Mouse (Mus musculus): Measurements from ENCODE around the gene Ppp4r3a. TPM values are rescaled to one million over a fixed set of nuclear protein-coding genes. Genes with fewer than 3 reads are reported as not detected.

Ppp4r3a gene
- polyA plus RNA-seq, 1 experiment from 2014 or later: 66.6 TPM

GRCm38 (mm10) chr12:101084237-101084636 is 735 bp upstream of the Ppp4r3a start:
- peak overlapping the region; percentile 99 for H3K27ac ChIP-seq
- H3K36me3 ChIP-seq: no peaks in the 10 kb centered on the region
- 20% methylated on average over 4 of the region's 4 CpGs for WGBS
- H3K27me3 ChIP-seq: no peaks in the 10 kb centered on the region
- H3K4me2 ChIP-seq (replicated peaks): peak overlapping the region; percentile 58
- H3K9ac ChIP-seq: peak overlapping the region; percentile 98
- H3K4me3 ChIP-seq: peak overlapping the region; percentile 100
- no peaks in the 10 kb centered on the region for H3K9me3 ChIP-seq
- no peak for ATAC-seq (ENCODE audit: insufficient number of reproducible peaks, insufficient read depth, low FRiP score, low TSS enrichment)
- peaks cover 18% of the 10 kb centered on the region; the same call in 1 of the 2 replicates for H3K4me1 ChIP-seq

- ATAC-seq (ENCODE audit: insufficient number of reproducible peaks, insufficient read depth, low FRiP score, low TSS enrichment): peak; percentile 58
- no peaks in the 10 kb centered on the region for H3K9me3 ChIP-seq
- H3K4me3 ChIP-seq: peak overlapping the region; percentile 100
- no peaks in the 10 kb centered on the region for H3K36me3 ChIP-seq
- H3K27ac ChIP-seq: peak overlapping the region; percentile 99
- H3K4me2 ChIP-seq (replicated peaks): peak overlapping the region; percentile 58
- peaks cover 18% of the 10 kb centered on the region; the same call in 1 of the 2 replicates for H3K4me1 ChIP-seq
- H3K27me3 ChIP-seq: no peaks in the 10 kb centered on the region
- WGBS: under 1% methylated on average over 23 of the region's 23 CpGs
- H3K9ac ChIP-seq: peak overlapping the region; percentile 98
Measured at GRCm38 (mm10) chr12:101083839-101084195, 315 bp upstream of the Ppp4r3a start.

- Histone ChIP-seq H3K9me3 (no peaks in the 10 kb centered on the region), H3K9ac (peak overlapping the region; percentile 98), H3K27ac (peak overlapping the region; percentile 99), H3K36me3 (no peaks in the 10 kb centered on the region; the same call in 1 of the 2 replicates), H3K27me3 (no peaks in the 10 kb centered on the region), H3K4me1 (peaks cover 18% of the 10 kb centered on the region; the same call in 1 of the 2 replicates), H3K4me3 (peak overlapping the region; percentile 100), H3K4me2 (replicated peaks) (peak overlapping the region; percentile 84)
- under 1% methylated on average over 69 of the region's 69 CpGs for WGBS
- ATAC-seq (ENCODE audit: insufficient number of reproducible peaks, insufficient read depth, low FRiP score, low TSS enrichment): 0 out of 2 replicates have a peak, but pooled peaks have one; percentile 29
Measured at GRCm38 (mm10) chr12:101082296-101083075, 1.0 kb downstream of the Ppp4r3a start.

GRCm38 (mm10) chr12:101077955-101078354 is 5.5 kb downstream of the Ppp4r3a start:
- H3K36me3 ChIP-seq: peaks cover 12% of the 10 kb centered on the region; the same call in 1 of the 2 replicates
- peaks cover 11% of the 10 kb centered on the region; the same call in 1 of the 2 replicates for H3K4me1 ChIP-seq
- no peak for ATAC-seq (ENCODE audit: insufficient number of reproducible peaks, insufficient read depth, low FRiP score, low TSS enrichment)

GRCm38 (mm10) chr12:101075433-101075832 is 8.1 kb downstream of the Ppp4r3a start:
- peaks cover 12% of the 10 kb centered on the region; the same call in 1 of the 2 replicates for H3K36me3 ChIP-seq
- WGBS: 75% methylated on average over 3 of the region's 3 CpGs

More at GRCm38 (mm10) chr12:101077955-101078354, 5.5 kb downstream of the Ppp4r3a start:
- no peak overlapping the region for H3K4me3 ChIP-seq
- H3K9ac ChIP-seq: no peak overlapping the region
- H3K4me2 ChIP-seq (replicated peaks): no peak overlapping the region
- no peaks in the 10 kb centered on the region for H3K27me3 ChIP-seq
- H3K9me3 ChIP-seq: no peaks in the 10 kb centered on the region
- no peak overlapping the region for H3K27ac ChIP-seq

GRCm38 (mm10) chr12:101074821-101075429 is 8.6 kb downstream of the Ppp4r3a start:
- H3K4me2 ChIP-seq (replicated peaks): no peak overlapping the region
- WGBS: 92% methylated on average over 4 of the region's 4 CpGs

More at GRCm38 (mm10) chr12:101075433-101075832, 8.1 kb downstream of the Ppp4r3a start:
- Histone ChIP-seq H3K9me3 (no peaks in the 10 kb centered on the region), H3K27me3 (no peaks in the 10 kb centered on the region), H3K4me2 (replicated peaks) (no peak overlapping the region), H3K4me3 (no peak overlapping the region), H3K27ac (no peak overlapping the region), H3K4me1 (0 out of 2 replicates have a peak, but pooled peaks cover 4% of the 10 kb centered on the region), H3K9ac (no peak overlapping the region)
- ATAC-seq (ENCODE audit: insufficient number of reproducible peaks, insufficient read depth, low FRiP score, low TSS enrichment): no peak

GRCm38 (mm10) chr12:101069813-101070212 is 13.7 kb downstream of the Ppp4r3a start:
- H3K27me3 ChIP-seq: no peaks in the 10 kb centered on the region
- H3K4me3 ChIP-seq: no peak overlapping the region
- 92% methylated on average over 1 of the region's 1 CpGs for WGBS
- H3K9ac ChIP-seq: no peak overlapping the region
- no peak for ATAC-seq (ENCODE audit: insufficient number of reproducible peaks, insufficient read depth, low FRiP score, low TSS enrichment)
- peaks cover 21% of the 10 kb centered on the region for H3K36me3 ChIP-seq
- H3K27ac ChIP-seq: no peak overlapping the region
- no peaks in the 10 kb centered on the region for H3K4me1 ChIP-seq
- no peak overlapping the region for H3K4me2 ChIP-seq (replicated peaks)
- no peaks in the 10 kb centered on the region for H3K9me3 ChIP-seq

More at GRCm38 (mm10) chr12:101074821-101075429, 8.6 kb downstream of the Ppp4r3a start:
- Histone ChIP-seq H3K9me3 (no peaks in the 10 kb centered on the region), H3K4me1 (no peaks in the 10 kb centered on the region), H3K36me3 (peaks cover 12% of the 10 kb centered on the region; the same call in 1 of the 2 replicates), H3K27me3 (no peaks in the 10 kb centered on the region), H3K9ac (no peak overlapping the region), H3K4me3 (no peak overlapping the region), H3K27ac (no peak overlapping the region)
- ATAC-seq (ENCODE audit: insufficient number of reproducible peaks, insufficient read depth, low FRiP score, low TSS enrichment): no peak

- no peaks in the 10 kb centered on the region for H3K27me3 ChIP-seq
- H3K9ac ChIP-seq: no peak overlapping the region
- H3K4me3 ChIP-seq: no peak overlapping the region
- H3K36me3 ChIP-seq: peaks cover 52% of the 10 kb centered on the region
- ATAC-seq (ENCODE audit: insufficient number of reproducible peaks, insufficient read depth, low FRiP score, low TSS enrichment): no peak
- WGBS: 94% methylated on average over 1 of the region's 1 CpGs
- no peak overlapping the region for H3K27ac ChIP-seq
- no peaks in the 10 kb centered on the region for H3K4me1 ChIP-seq
- no peaks in the 10 kb centered on the region for H3K9me3 ChIP-seq
- H3K4me2 ChIP-seq (replicated peaks): no peak overlapping the region
Measured at GRCm38 (mm10) chr12:101066329-101066728, 17.2 kb downstream of the Ppp4r3a start.

- no peak overlapping the region for H3K4me3 ChIP-seq
- no peaks in the 10 kb centered on the region for H3K27me3 ChIP-seq
- H3K4me1 ChIP-seq: no peaks in the 10 kb centered on the region
- ATAC-seq (ENCODE audit: insufficient number of reproducible peaks, insufficient read depth, low FRiP score, low TSS enrichment): no peak
- H3K9ac ChIP-seq: no peak overlapping the region
- peaks cover 61% of the 10 kb centered on the region for H3K36me3 ChIP-seq
- no peak overlapping the region for H3K27ac ChIP-seq
- H3K4me2 ChIP-seq (replicated peaks): no peak overlapping the region
- no peaks in the 10 kb centered on the region for H3K9me3 ChIP-seq
Measured at GRCm38 (mm10) chr12:101039956-101040355, 43.5 kb downstream of the Ppp4r3a start.

- peak within 1 kb of the TSS; percentile 85 for H3K27ac ChIP-seq
- H3K4me3 ChIP-seq: peak within 1 kb of the TSS; percentile 59
- peak within 1 kb of the TSS; percentile 62 for H3K9ac ChIP-seq
- H3K4me1 ChIP-seq: peaks cover 8% of the 10 kb centered on the region; the same call in 1 of the 2 replicates
- H3K9me3 ChIP-seq: no peaks in the 10 kb centered on the region
- no peaks in the 10 kb centered on the region for H3K36me3 ChIP-seq
- whole genome bisulfite sequencing: under 1% methylated on average over 49 of the region's 56 CpGs
- H3K4me2 ChIP-seq (replicated peaks): peak within 1 kb of the TSS; percentile 89
- peak; percentile 83 for ATAC-seq (ENCODE audit: insufficient number of reproducible peaks, insufficient read depth, low FRiP score, low TSS enrichment)
- H3K27me3 ChIP-seq: peaks cover 32% of the 10 kb centered on the region
Measured at GRCm38 (mm10) chr12:101028954-101029731, 54.4 kb downstream of the Ppp4r3a start, which contains the start of gene Ccdc88c. Ccdc88c (minus strand) TSS chr12:101029056.

GRCm38 (mm10) chr12:101028247-101028953 is 55.1 kb downstream of the Ppp4r3a start:
- Histone ChIP-seq H3K27me3 (peaks cover 32% of the 10 kb centered on the region), H3K4me1 (peaks cover 8% of the 10 kb centered on the region; the same call in 1 of the 2 replicates), H3K9me3 (no peaks in the 10 kb centered on the region), H3K27ac (peak overlapping the region; percentile 85), H3K9ac (peak overlapping the region; percentile 62), H3K36me3 (no peaks in the 10 kb centered on the region), H3K4me2 (replicated peaks) (peak overlapping the region; percentile 89), H3K4me3 (peak overlapping the region; percentile 59)
- under 1% methylated on average over 66 of the region's 67 CpGs for WGBS
- no peak; the same call in 1 of the 2 replicates for ATAC-seq (ENCODE audit: insufficient number of reproducible peaks, insufficient read depth, low FRiP score, low TSS enrichment)

Measured in embryonic facial prominence, embryonic 12.5 days (tissue).